In the genomic region with DNA sequence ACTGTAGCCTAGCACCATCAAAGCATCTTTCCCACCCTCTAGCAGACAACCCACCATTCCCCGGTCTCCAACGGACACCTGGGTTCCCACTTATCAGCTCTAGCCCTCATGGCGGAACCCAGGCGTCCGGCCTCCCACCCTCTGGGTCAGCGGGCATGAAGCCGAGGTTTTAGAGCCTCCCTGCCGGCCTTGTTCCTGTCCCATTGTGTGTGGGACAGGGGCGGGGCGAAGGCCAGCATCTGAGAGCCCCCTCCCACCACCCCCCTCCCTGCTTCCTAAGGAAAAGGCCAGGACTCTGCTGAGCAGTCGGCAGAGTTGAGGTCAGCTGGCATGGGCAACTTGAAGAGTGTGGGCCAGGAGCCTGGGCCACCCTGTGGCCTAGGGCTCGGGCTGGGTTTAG, we compare ENCODE assay signal across 9 mouse cellular contexts. TPM values are rescaled to one million over a fixed set of nuclear protein-coding genes. Genes with fewer than 3 reads are reported as not detected.
A peak's percentile ranks its signal among the peaks of the same experiment; 100 is the strongest.
DNase-seq lines count a peak whose midpoint lies in the region; ATAC-seq and TF ChIP-seq lines count a peak whose summit lies in the region.
"Had no signal": no experiment of that assay in that cellular context is flagged by ENCODE, and none has a peak within 500 bp of the region (broad histone marks: within the 10 kb centered on the region; RNA-seq: fewer than 3 reads in every experiment).

A gene (plus strand): TSS at position 303 of the 400 bp plus-strand sequence.

- in situ Hi-C loops in ES-E14 (cut with MboI; ENCODE audit: low sequenced_read_pairs in 2 of 2, unreplicated experiment in 2 of 2) = no loop called here

- intact Hi-C loops in heart, postnatal 10 days (cut with DNase I) = loop anchor here (2.0 kb wide), 1 partner anchor 22 kb away; no protein-coding TSS in a partner anchor
- intact Hi-C loops in left cerebral cortex, postnatal 25 days (cut with DNase I) = loop anchor here (5.0 kb wide), 1 partner anchor 197 kb away; no protein-coding TSS in a partner anchor

- no peaks in the 10 kb centered on the region for H3K9me3 ChIP-seq in ES-E14 (ENCODE audit: control insufficient read depth, insufficient read depth, low read depth, low read length)
- no peaks in the 10 kb centered on the region for H3K9me3 ChIP-seq in stomach, embryonic 15.5 days
- H3K9me3 ChIP-seq: limb, embryonic 15.5 days had no signal

- peak within 1 kb of the TSS; percentile 18 to 39; a peak in 3 of 4 replicates for H3K4me3 ChIP-seq in ES-E14 (ENCODE audit: insufficient read depth in 1 of 2, low read depth in 1 of 2, low read length in 2 of 2, poor library complexity in 1 of 2, severe bottlenecking in 1 of 2)
- H3K4me3 ChIP-seq in brown adipose tissue, adult 24 weeks (ENCODE audit: insufficient read depth, low read depth, low read length) = peak within 1 kb of the TSS; percentile 69
- H3K4me3 ChIP-seq in stomach, embryonic 15.5 days (replicated peaks) = peak within 1 kb of the TSS; percentile 17; the same call in 1 of the 2 replicates
- H3K4me3 ChIP-seq: limb, embryonic 15.5 days had no signal

- peak within 1 kb of the TSS; percentile 30 for H3K9ac ChIP-seq in ES-E14 (ENCODE audit: insufficient read depth, low read depth, low read length, poor library complexity, severe bottlenecking)
- no peak within 1 kb of the TSS for H3K9ac ChIP-seq in stomach, embryonic 15.5 days
- H3K9ac ChIP-seq: limb, embryonic 15.5 days had no signal

- no peaks in the 10 kb centered on the region for H3K27me3 ChIP-seq in stomach, embryonic 15.5 days (replicated peaks)
- H3K27me3 ChIP-seq: limb, embryonic 15.5 days had no signal

- H3K4me2 ChIP-seq in stomach, embryonic 15.5 days = no peak within 1 kb of the TSS
- H3K4me2 ChIP-seq: limb, embryonic 15.5 days had no signal

- DNase-seq in ES-E14 (ENCODE audit: low read depth, low spot score) = no peak
- DNase-seq in heart, postnatal 10 days = peak; percentile 73 to 75
- DNase-seq in kidney, postnatal 4 days = peak; percentile 55 to 74
- no peak for DNase-seq in cerebellum, postnatal 36 days
- DNase-seq in embryo, embryonic 11 days = no peak
- no peak for DNase-seq in left cerebral cortex, postnatal 25 days (ENCODE audit: low spot score in 2 of 2)

- 60% methylated on average over 12 of the region's 12 CpGs for WGBS in stomach, embryonic 15.5 days

- H3K4me1 ChIP-seq in ES-E14 (ENCODE audit: control insufficient read depth in 2 of 2, insufficient read depth in 2 of 2, low read length in 2 of 2, poor library complexity in 1 of 2) = peaks cover 6 to 26% of the 10 kb centered on the region in 2 experiments; a peak in 2 of 4 replicates
- peaks cover 17% of the 10 kb centered on the region for H3K4me1 ChIP-seq in brown adipose tissue, adult 24 weeks (ENCODE audit: control insufficient read depth, insufficient read depth, insufficient read length, low read length)
- no peaks in the 10 kb centered on the region for H3K4me1 ChIP-seq in stomach, embryonic 15.5 days

- ATAC-seq in stomach, embryonic 15.5 days (ENCODE audit: insufficient read depth, low FRiP score, low read depth) = no peak

- no peaks in the 10 kb centered on the region for H3K36me3 ChIP-seq in ES-E14 (ENCODE audit: control insufficient read depth, insufficient read depth, low read length, poor library complexity, severe bottlenecking)
- H3K36me3 ChIP-seq in stomach, embryonic 15.5 days = no peaks in the 10 kb centered on the region
- H3K36me3 ChIP-seq: limb, embryonic 15.5 days had no signal

- no peak within 1 kb of the TSS for H3K27ac ChIP-seq in ES-E14 (ENCODE audit: insufficient read depth, low read depth, low read length, poor library complexity, severe bottlenecking)
- H3K27ac ChIP-seq in brown adipose tissue, adult 24 weeks (replicated peaks; ENCODE audit: low read depth, low read length) = peak within 1 kb of the TSS; percentile 93
- no peak within 1 kb of the TSS for H3K27ac ChIP-seq in stomach, embryonic 15.5 days
- H3K27ac ChIP-seq: limb, embryonic 15.5 days had no signal

TF ChIP-seq in ES-E14, 5 proteins besides CTCF, POLR2A, EP300 and RAD21:
- TF ChIP-seq ZC3H11A (IDR thresholded peaks at IDR 0.05; ENCODE audit: borderline replicate concordance, low read depth, low read length) (no peak), HCFC1 (IDR thresholded peaks at IDR 0.05; ENCODE audit: borderline replicate concordance, insufficient read depth, low read length) (no peak), ZNF384 (IDR thresholded peaks at IDR 0.05; ENCODE audit: low read depth, low read length) (no peak), MAFK (IDR thresholded peaks at IDR 0.05; ENCODE audit: insufficient read depth, low read depth, low read length) (no peak), CHD2 (IDR thresholded peaks at IDR 0.05; ENCODE audit: low read depth, low read length) (no peak)

RNA-seq across cellular contexts. Expression of the gene that starts here (rescaled TPM):
- total RNA-seq in ES-E14 (2012; rRNA removed) = 2.2 and 5.8 TPM in 2 replicates
- 10.2 and 11.2 TPM in 2 replicates for polyA plus RNA-seq in brown adipose tissue, adult 24 weeks (2012; ENCODE audit: insufficient read depth, insufficient read length, missing spikeins)
- total RNA-seq in heart, postnatal 10 days (2021) = 10 to 100 TPM; 44.0 to 44.4 TPM
- 6.8 and 8.3 TPM in 2 replicates for polyA plus RNA-seq in stomach, embryonic 15.5 days (2015; fragmentation: Nextera tagmentation; extraction: Ambion mirVana)
- total RNA-seq in left cerebral cortex, postnatal 25 days (2021) = 1 to 10 TPM; 8.0 to 9.5 TPM

Comparison
In these comparisons a context has a peak if more than half of its experiments do, and no peak if none do; other contexts are left out.
1. DNase-seq: peak in heart, postnatal 10 days (2 of 2) and kidney, postnatal 4 days (2 of 2); none in ES-E14 (single experiment), cerebellum, postnatal 36 days (0 of 2), embryo, embryonic 11 days (single experiment) and left cerebral cortex, postnatal 25 days (0 of 2).
2. H3K4me3 ChIP-seq: peak in every context shown above with its lines; median percentile 69 in brown adipose tissue, adult 24 weeks; 28 in ES-E14; 17 in stomach, embryonic 15.5 days.